Mouse (Mus musculus) urinary bladder, postnatal 25 days (tissue): Measurements from ENCODE around the gene Lsm3.
"Not testable (repeated sequence)": the region's sequence is repeated elsewhere in the genome, so short reads cannot be mapped to it uniquely, and the experiment has no call there.

Source experiments
- DNase-seq: peaks from one replicate; pipeline ENCODE4 v3.0.0; 2022; ENCODE audit warnings: low spot score

The Lsm3 gene

GRCm38 (mm10) chr6:91515545-91516449 is at the start of gene Lsm3, which contains the start of gene Xpc:
Gene Lsm3, plus strand, starts transcription at chr6:91515928.
Gene Xpc, minus strand, starts transcription at chr6:91515888.
- peak; percentile 99 for DNase-seq

- DNase-seq = no peak
Measured at GRCm38 (mm10) chr6:91467106-91467505, 48.6 kb upstream of the Lsm3 start.

GRCm38 (mm10) chr6:91470712-91471111 is 45.0 kb upstream of the Lsm3 start:
- DNase-seq = no peak

GRCm38 (mm10) chr6:91471427-91471826 is 44.3 kb upstream of the Lsm3 start:
- not testable (repeated sequence) for DNase-seq

- DNase-seq = no peak
Measured at GRCm38 (mm10) chr6:91472319-91472718, 43.4 kb upstream of the Lsm3 start.

GRCm38 (mm10) chr6:91472868-91473804 is 42.6 kb upstream of the Lsm3 start, which contains the start of the genes Chchd4 and Tmem43:
Gene Chchd4, minus strand, starts transcription at chr6:91473546.
Gene Tmem43, plus strand, starts transcription at chr6:91473703.
- peak; percentile 96 for DNase-seq

- DNase-seq = no peak
Measured at GRCm38 (mm10) chr6:91473805-91474440, 41.8 kb upstream of the Lsm3 start.

GRCm38 (mm10) chr6:91474441-91475190 is 41.1 kb upstream of the Lsm3 start:
- DNase-seq = peak; percentile 34

- no peak for DNase-seq
Measured at GRCm38 (mm10) chr6:91476541-91476940, 39.2 kb upstream of the Lsm3 start.

- no peak for DNase-seq
Measured at GRCm38 (mm10) chr6:91483371-91483770, 32.4 kb upstream of the Lsm3 start.

GRCm38 (mm10) chr6:91486736-91487453 is 28.8 kb upstream of the Lsm3 start:
- DNase-seq = no peak

GRCm38 (mm10) chr6:91488496-91489212 is 27.1 kb upstream of the Lsm3 start:
- peak; percentile 17 for DNase-seq

- peak; percentile 17 for DNase-seq
Measured at GRCm38 (mm10) chr6:91489872-91490271, 25.9 kb upstream of the Lsm3 start.

- no peak for DNase-seq
Measured at GRCm38 (mm10) chr6:91491004-91491403, 24.7 kb upstream of the Lsm3 start.

GRCm38 (mm10) chr6:91493053-91493452 is 22.7 kb upstream of the Lsm3 start:
- no peak for DNase-seq

GRCm38 (mm10) chr6:91494526-91494925 is 21.2 kb upstream of the Lsm3 start:
- no peak for DNase-seq

- no peak for DNase-seq
Measured at GRCm38 (mm10) chr6:91503302-91503701, 12.4 kb upstream of the Lsm3 start.

GRCm38 (mm10) chr6:91506036-91506435 is 9.7 kb upstream of the Lsm3 start:
- DNase-seq = no peak

- no peak for DNase-seq
Measured at GRCm38 (mm10) chr6:91508041-91508440, 7.7 kb upstream of the Lsm3 start.

- DNase-seq = peak; percentile 80
Measured at GRCm38 (mm10) chr6:91509326-91509725, 6.4 kb upstream of the Lsm3 start.
